Mouse (Mus musculus) effector memory CD4-positive, alpha-beta T cell, adult 5 months (primary cell): ENCODE measurements around the gene Cldn19. TPM values are rescaled to one million over a fixed set of nuclear protein-coding genes. Genes with fewer than 3 reads are reported as not detected.

Experiments used
- polyA plus RNA-seq: library from polyadenylated mRNA; unstranded; fragments of 100-300 nt; shearing (Covaris generic); gene quantifications from one replicate; pipeline ENCODE4 v1.2.1, GENCODE M21; 2017

Gene Cldn19
- not detected for polyA plus RNA-seq

DNA sequence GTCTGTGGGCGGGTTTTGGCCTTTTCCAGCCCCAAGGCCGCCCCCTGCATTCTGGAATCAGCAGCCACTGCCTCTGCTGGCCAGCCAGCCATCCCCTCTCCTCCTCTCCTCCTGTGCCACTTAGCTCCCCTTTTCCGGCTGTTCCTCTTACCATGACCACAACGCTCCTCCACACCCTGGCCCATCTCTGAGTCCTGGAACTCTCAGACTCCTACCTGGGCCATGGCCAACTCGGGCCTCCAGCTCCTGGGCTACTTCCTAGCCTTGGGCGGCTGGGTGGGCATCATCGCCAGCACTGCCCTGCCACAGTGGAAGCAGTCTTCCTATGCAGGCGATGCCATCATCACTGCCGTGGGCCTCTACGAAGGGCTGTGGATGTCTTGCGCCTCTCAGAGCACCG lies at the start of gene Cldn19:
Gene Cldn19, plus strand, starts transcription at position 64 of the 400 bp plus-strand sequence.

DNA sequence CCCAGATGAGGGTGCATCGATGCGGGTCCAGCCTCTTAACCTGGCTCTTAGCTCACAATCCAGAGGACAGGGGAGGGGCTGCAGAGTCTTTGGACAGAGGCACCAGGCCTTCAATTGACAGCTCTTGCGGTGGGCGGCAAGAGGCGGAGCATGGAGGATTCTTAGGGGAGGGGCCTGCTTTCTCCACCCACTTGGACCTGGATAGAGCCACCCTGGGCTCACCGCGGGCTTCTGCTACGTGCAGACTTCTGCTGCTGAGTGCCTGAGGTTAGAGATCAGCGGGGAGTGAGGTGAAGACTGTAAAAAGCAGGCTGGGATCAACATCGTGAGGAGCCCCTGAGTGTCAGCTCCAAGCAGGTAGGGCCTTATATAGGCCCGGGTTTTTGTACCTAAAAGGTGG lies 37.0 kb upstream of the Cldn19 start, which contains the start of gene Tmem269:
Gene Tmem269, minus strand, starts transcription at position 49 of the 400 bp plus-strand sequence.

DNA sequence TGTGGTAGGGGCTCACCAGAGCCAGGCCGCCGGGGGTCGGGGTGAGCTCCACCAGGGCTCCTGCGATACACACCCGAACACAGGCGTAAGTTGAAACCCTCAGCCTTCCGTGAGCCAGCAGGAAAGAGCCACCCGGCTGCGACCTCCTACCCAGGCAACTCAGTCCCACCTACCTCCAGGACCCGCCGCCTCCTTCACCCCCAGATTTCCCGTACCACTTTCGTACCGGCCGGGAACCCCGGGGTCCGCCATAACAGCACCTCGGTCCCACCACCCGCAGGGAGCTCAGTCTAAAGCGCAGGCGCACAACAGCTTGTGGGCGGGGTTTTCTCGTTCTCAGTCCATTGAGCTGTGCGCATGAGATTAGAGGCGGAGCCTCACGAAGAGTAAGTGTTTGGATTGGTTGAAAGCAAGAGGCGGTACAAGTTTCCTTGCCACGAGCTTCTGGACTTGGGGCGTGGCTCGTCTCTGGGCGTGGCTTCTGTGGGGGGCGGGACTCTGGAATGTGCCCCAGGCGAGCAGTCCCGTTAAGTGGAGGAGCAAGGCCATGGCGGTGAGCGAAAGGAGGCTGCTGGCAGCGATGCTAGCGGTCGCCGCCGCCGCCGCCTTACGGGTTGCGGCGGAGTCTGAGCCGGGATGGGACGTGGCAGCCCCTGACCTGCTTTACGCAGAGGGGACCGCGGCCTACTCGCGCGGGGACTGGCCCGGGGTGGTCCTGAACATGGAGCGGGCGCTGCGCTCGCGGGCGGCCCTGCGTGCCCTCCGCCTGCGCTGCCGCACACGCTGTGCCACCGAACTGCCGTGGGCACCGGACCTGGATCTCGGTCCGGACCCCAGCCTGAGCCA lies 22.6 kb upstream of the Cldn19 start, which contains the start of the genes AU022252 and P3h1:
Gene AU022252, minus strand, starts transcription at position 303 of the 846 bp plus-strand sequence.
Gene P3h1, plus strand, starts transcription at position 506 of the 846 bp plus-strand sequence.

DNA sequence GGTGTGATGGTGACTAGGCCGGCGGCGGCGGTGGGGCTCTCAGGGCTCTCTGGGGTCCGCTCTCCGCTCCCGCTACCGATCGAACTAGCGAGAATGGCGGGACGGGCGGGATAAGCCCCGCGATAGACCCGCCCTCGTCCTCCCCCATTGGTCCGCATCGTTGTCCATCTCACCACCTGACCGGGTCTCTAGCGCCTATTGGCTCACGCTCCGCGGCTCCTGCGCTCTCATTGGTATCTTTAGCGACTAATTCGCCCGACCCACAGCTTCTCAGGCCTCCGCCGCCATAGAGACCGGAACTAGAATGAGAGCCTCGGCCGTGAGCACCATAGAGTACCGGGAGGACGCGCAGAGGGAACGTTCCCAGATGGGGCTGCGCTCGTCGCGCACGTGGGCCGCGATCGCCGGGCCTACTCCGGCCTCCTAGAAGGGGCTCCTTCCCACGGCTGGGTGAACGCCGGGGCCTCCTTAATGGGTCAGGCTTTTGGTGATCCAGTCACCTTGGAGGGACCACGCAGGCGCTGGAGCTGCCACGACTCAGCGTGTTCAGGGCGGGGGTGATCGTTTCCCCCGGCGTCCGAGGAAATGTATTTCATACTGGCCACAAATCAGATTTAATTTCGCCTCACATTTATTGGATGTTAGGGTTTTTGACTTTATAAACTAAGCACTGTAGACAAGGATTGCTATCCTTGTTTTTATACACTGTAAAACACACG lies 39.4 kb downstream of the Cldn19 start, which contains the start of gene Ybx1:
Gene Ybx1, minus strand, starts transcription at position 190 of the 719 bp plus-strand sequence.

Other genes starting within 250 kb of the Cldn19 start
- 84.2 TPM for gene Slc2a1, start 146.7 kb upstream of the Cldn19 start, polyA plus RNA-seq
- gene Zfp691, start 81.2 kb upstream of the Cldn19 start, polyA plus RNA-seq: 0.81 TPM
- 0.97 TPM for gene Ermap, start 65.4 kb upstream of the Cldn19 start, polyA plus RNA-seq
- gene Svbp, start 60.1 kb upstream of the Cldn19 start, polyA plus RNA-seq: 30.4 TPM
- gene Tmem269, start 37.2 kb upstream of the Cldn19 start, polyA plus RNA-seq: 0.30 TPM
- gene AU022252, start 22.7 kb upstream of the Cldn19 start, polyA plus RNA-seq: 10.7 TPM
- gene P3h1, start 22.5 kb upstream of the Cldn19 start, polyA plus RNA-seq: 2.7 TPM
- 441 TPM for gene Ybx1, start 39.2 kb downstream of the Cldn19 start, polyA plus RNA-seq
- gene Ppih, start 65.1 kb downstream of the Cldn19 start, polyA plus RNA-seq: 21.9 TPM
- gene Ccdc30, start 160.1 kb downstream of the Cldn19 start, polyA plus RNA-seq: 1.6 TPM
- gene Ppcs, start 167.0 kb downstream of the Cldn19 start, polyA plus RNA-seq: 11.3 TPM
- gene Zmynd12, start 167.4 kb downstream of the Cldn19 start, polyA plus RNA-seq: not detected
- 1.4 TPM for gene Rimkla, start 237.2 kb downstream of the Cldn19 start, polyA plus RNA-seq